Mouse (Mus musculus) heart, postnatal 0 days (tissue): Measurements from ENCODE around the gene Ccdc114.

Experiments used
- CTCF ChIP-seq: IDR thresholded peaks from 2 replicates; pipeline ENCODE4 v1.5.1; 2016; ENCODE audit warnings: antibody characterized with exemption, control low read depth, low read depth
- EP300 ChIP-seq: IDR thresholded peaks from 2 replicates; pipeline ENCODE4 v1.6.1; 2016; ENCODE audit warnings: antibody characterized with exemption, low read depth

GRCm38 (mm10) chr7:45992470-45992869 lies 68.6 kb downstream of the Ccdc114 start:
- no peak for TF ChIP-seq CTCF
- no peak for TF ChIP-seq EP300
